Mouse (Mus musculus) heart, embryonic 11.5 days (tissue): ENCODE measurements around the gene Klhl31. TPM values are rescaled to one million over a fixed set of nuclear protein-coding genes. Genes with fewer than 3 reads are reported as not detected.
A peak's percentile ranks its signal among the peaks of the same experiment; 100 is the strongest.

Source experiments
- ATAC-seq: fragments of 200-750 bp; cut with Nextera tagmentation; replicated peaks from 2 replicates; pipeline ENCODE4 v1.8.0; 2017; ENCODE audit warnings: moderate library complexity; ENCODE audit not compliant: insufficient number of reproducible peaks, low FRiP score, low TSS enrichment
- H3K27ac ChIP-seq: fragments of 300-500 bp; sonication (generic); 2 replicates; pipeline ENCODE4 v1.5.1; 2014; ENCODE audit warnings: mild to moderate bottlenecking, low read depth, low read length
- H3K27me3 ChIP-seq: fragments of 300-500 bp; sonication (generic); 2 replicates; pipeline ENCODE4 v1.6.1; 2014; ENCODE audit warnings: mild to moderate bottlenecking, low read length, mixed read lengths; ENCODE audit not compliant: control insufficient read depth, insufficient read depth
- H3K36me3 ChIP-seq: fragments of 300-500 bp; sonication (generic); 2 replicates; pipeline ENCODE4 v1.6.1; 2014; ENCODE audit warnings: mild to moderate bottlenecking, low read length, moderate library complexity, mixed read lengths; ENCODE audit not compliant: control insufficient read depth, insufficient read depth
- H3K4me1 ChIP-seq: fragments of 300-500 bp; sonication (generic); 2 replicates; pipeline ENCODE4 v1.6.1; 2014; ENCODE audit warnings: low read length; ENCODE audit not compliant: control insufficient read depth, insufficient read depth
- H3K4me2 ChIP-seq: fragments of 300-500 bp; sonication (generic); 2 replicates; pipeline ENCODE4 v1.6.1; 2014; ENCODE audit warnings: mild to moderate bottlenecking, moderate library complexity
- H3K4me3 ChIP-seq: fragments of 300-500 bp; sonication (generic); 2 replicates; pipeline ENCODE4 v1.5.1; 2014; ENCODE audit warnings: low read depth, low read length
- H3K9ac ChIP-seq: fragments of 300-500 bp; sonication (generic); 2 replicates; pipeline ENCODE4 v1.6.1; 2014; ENCODE audit warnings: mild to moderate bottlenecking, low read depth, low read length, moderate library complexity
- H3K9me3 ChIP-seq: fragments of 300-500 bp; sonication (generic); replicated peaks from 2 replicates; pipeline ENCODE4 v1.6.1; 2016; ENCODE audit warnings: low read length; ENCODE audit not compliant: control insufficient read depth
- WGBS: fragments of 180-500 bp; shearing (Covaris S2); extraction: QIAGEN DNeasy Blood & Tissue Kit; methylation state at CpG from one replicate; pipeline ENCODE4 v1.1.7; 2014; ENCODE audit not compliant: insufficient replicate concordance; 5-methylcytosine and 5-hydroxymethylcytosine counted together
- polyA plus RNA-seq: library from polyadenylated mRNA; unstranded; fragments of >200 nt; fragmentation: Nextera tagmentation; extraction: Ambion mirVana; gene quantifications from 2 replicates; pipeline ENCODE4 v1.2.1, GENCODE M21; 2014

Gene Klhl31
- 50.5 and 64.4 TPM in 2 replicates for polyA plus RNA-seq

- Histone ChIP-seq H3K9ac (peak within 1 kb of the TSS; percentile 71), H3K4me3 (peak within 1 kb of the TSS; percentile 43), H3K4me1 (0 out of 2 replicates have a peak, but pooled peaks cover 2% of the 10 kb centered on the region), H3K27me3 (no peaks in the 10 kb centered on the region), H3K4me2 (peak within 1 kb of the TSS; percentile 62), H3K9me3 (no peaks in the 10 kb centered on the region), H3K27ac (peak within 1 kb of the TSS; percentile 94), H3K36me3 (0 out of 2 replicates have a peak, but pooled peaks cover 2% of the 10 kb centered on the region)
- WGBS, result 13% methylated on average over 10 of the region's 10 CpGs
- peak; percentile 73 for ATAC-seq
Observed at GRCm38 (mm10) chr9:77636450-77636951, at the start of gene Klhl31. Gene Klhl31, plus strand, starts transcription at chr9:77636500.

- Histone ChIP-seq H3K9ac (no peak overlapping the region), H3K4me1 (no peaks in the 10 kb centered on the region), H3K36me3 (no peaks in the 10 kb centered on the region), H3K27me3 (no peaks in the 10 kb centered on the region), H3K27ac (no peak overlapping the region), H3K4me2 (no peak overlapping the region), H3K9me3 (no peaks in the 10 kb centered on the region), H3K4me3 (no peak overlapping the region)
- ATAC-seq, result no peak
- WGBS, result 60% methylated on average over 6 of the region's 6 CpGs
Observed at GRCm38 (mm10) chr9:77586806-77587591, 49.3 kb upstream of the Klhl31 start.

GRCm38 (mm10) chr9:77587616-77588015, 48.7 kb upstream of the Klhl31 start:
- Histone ChIP-seq H3K27me3 (no peaks in the 10 kb centered on the region), H3K9ac (no peak overlapping the region), H3K4me1 (no peaks in the 10 kb centered on the region), H3K9me3 (no peaks in the 10 kb centered on the region), H3K4me3 (no peak overlapping the region), H3K36me3 (no peaks in the 10 kb centered on the region), H3K4me2 (no peak overlapping the region), H3K27ac (no peak overlapping the region)
- WGBS, result 78% methylated on average over 7 of the region's 7 CpGs
- no peak for ATAC-seq

GRCm38 (mm10) chr9:77589496-77589895, 46.8 kb upstream of the Klhl31 start:
- Histone ChIP-seq H3K4me3 (no peak overlapping the region), H3K27me3 (no peaks in the 10 kb centered on the region), H3K9me3 (no peaks in the 10 kb centered on the region), H3K36me3 (no peaks in the 10 kb centered on the region), H3K27ac (no peak overlapping the region), H3K4me2 (no peak overlapping the region), H3K9ac (no peak overlapping the region), H3K4me1 (no peaks in the 10 kb centered on the region)
- 53% methylated on average over 2 of the region's 2 CpGs for WGBS
- ATAC-seq, result no peak

- Histone ChIP-seq H3K4me2 (no peak overlapping the region), H3K4me3 (no peak overlapping the region), H3K9ac (no peak overlapping the region), H3K27me3 (no peaks in the 10 kb centered on the region), H3K36me3 (no peaks in the 10 kb centered on the region), H3K9me3 (no peaks in the 10 kb centered on the region), H3K4me1 (no peaks in the 10 kb centered on the region), H3K27ac (no peak overlapping the region)
- no peak for ATAC-seq
- WGBS, result 59% methylated on average over 4 of the region's 4 CpGs
Observed at GRCm38 (mm10) chr9:77592423-77592822, 43.9 kb upstream of the Klhl31 start.

- Histone ChIP-seq H3K4me3 (no peak overlapping the region), H3K9me3 (no peaks in the 10 kb centered on the region), H3K4me2 (no peak overlapping the region), H3K4me1 (no peaks in the 10 kb centered on the region), H3K27ac (no peak overlapping the region), H3K27me3 (no peaks in the 10 kb centered on the region), H3K9ac (no peak overlapping the region), H3K36me3 (no peaks in the 10 kb centered on the region)
- 56% methylated on average over 12 of the region's 12 CpGs for WGBS
- ATAC-seq, result no peak
Observed at GRCm38 (mm10) chr9:77595006-77595626, 41.2 kb upstream of the Klhl31 start.

- Histone ChIP-seq H3K4me3 (no peak overlapping the region), H3K9ac (no peak overlapping the region), H3K27me3 (no peaks in the 10 kb centered on the region), H3K27ac (no peak overlapping the region), H3K36me3 (no peaks in the 10 kb centered on the region), H3K4me1 (no peaks in the 10 kb centered on the region), H3K9me3 (no peaks in the 10 kb centered on the region), H3K4me2 (no peak overlapping the region)
- WGBS, result 22% methylated on average over 7 of the region's 7 CpGs
- no peak for ATAC-seq
Observed at GRCm38 (mm10) chr9:77596355-77596754, 39.9 kb upstream of the Klhl31 start.

GRCm38 (mm10) chr9:77598560-77598959, 37.7 kb upstream of the Klhl31 start:
- no peaks in the 10 kb centered on the region for H3K27me3 ChIP-seq
- ATAC-seq, result no peak
- no peak overlapping the region for H3K9ac ChIP-seq
- H3K4me2 ChIP-seq, result no peak overlapping the region
- no peaks in the 10 kb centered on the region for H3K9me3 ChIP-seq
- H3K4me3 ChIP-seq, result no peak overlapping the region
- H3K4me1 ChIP-seq, result no peaks in the 10 kb centered on the region
- H3K36me3 ChIP-seq, result no peaks in the 10 kb centered on the region
- WGBS, result 54% methylated on average over 3 of the region's 3 CpGs
- H3K27ac ChIP-seq, result no peak overlapping the region
